Mouse (Mus musculus) lung, embryonic 15.5 days (tissue): ENCODE measurements around the gene Ly75. TPM values are rescaled to one million over a fixed set of nuclear protein-coding genes. Genes with fewer than 3 reads are reported as not detected.

Experiments
- ATAC-seq: fragments of 200-750 bp; cut with Nextera tagmentation; 2 replicates; pipeline ENCODE4 v1.8.0; 2017; ENCODE audit warnings: moderate number of reproducible peaks, borderline replicate concordance; ENCODE audit not compliant: low FRiP score, low TSS enrichment; ENCODE audit errors: extremely low read depth
- H3K27ac ChIP-seq: fragments of 300-500 bp; sonication (generic); 2 replicates; pipeline ENCODE4 v1.5.1; 2015; ENCODE audit warnings: moderate library complexity, mild to moderate bottlenecking, inconsistent platforms
- H3K27me3 ChIP-seq: fragments of 300-500 bp; sonication (generic); 2 replicates; pipeline ENCODE4 v1.6.1; 2015; ENCODE audit warnings: inconsistent platforms
- H3K36me3 ChIP-seq: fragments of 300-500 bp; sonication (generic); 2 replicates; pipeline ENCODE4 v1.6.1; 2015; ENCODE audit warnings: inconsistent platforms
- H3K4me1 ChIP-seq: fragments of 300-500 bp; sonication (generic); 2 replicates; pipeline ENCODE4 v1.6.1; 2015; ENCODE audit warnings: inconsistent platforms
- H3K4me2 ChIP-seq: fragments of 300-500 bp; sonication (generic); 2 replicates; pipeline ENCODE4 v1.6.1; 2015; ENCODE audit warnings: inconsistent platforms, mild to moderate bottlenecking, moderate library complexity
- H3K4me3 ChIP-seq: fragments of 300-500 bp; sonication (generic); 2 replicates; pipeline ENCODE4 v1.5.1; 2015; ENCODE audit warnings: mild to moderate bottlenecking, inconsistent platforms
- H3K9ac ChIP-seq: fragments of 300-500 bp; sonication (generic); 2 replicates; pipeline ENCODE4 v1.6.1; 2015; ENCODE audit warnings: inconsistent platforms
- H3K9me3 ChIP-seq: fragments of 300-500 bp; sonication (generic); 2 replicates; pipeline ENCODE4 v1.6.1; 2016; ENCODE audit warnings: inconsistent platforms
- WGBS: fragments of 180-500 bp; shearing (Covaris S2); methylation state at CpG from one replicate; pipeline ENCODE4 v1.1.7; 2015; 5-methylcytosine and 5-hydroxymethylcytosine counted together
- polyA plus RNA-seq: library from polyadenylated mRNA; unstranded; fragments of >200 nt; fragmentation: Nextera tagmentation; extraction: Ambion mirVana; gene quantifications from 2 replicates; pipeline ENCODE4 v1.2.1, GENCODE M21; 2015

Gene Ly75
- polyA plus RNA-seq, 1 experiment from 2014 or later = 3.5 TPM

DNA sequence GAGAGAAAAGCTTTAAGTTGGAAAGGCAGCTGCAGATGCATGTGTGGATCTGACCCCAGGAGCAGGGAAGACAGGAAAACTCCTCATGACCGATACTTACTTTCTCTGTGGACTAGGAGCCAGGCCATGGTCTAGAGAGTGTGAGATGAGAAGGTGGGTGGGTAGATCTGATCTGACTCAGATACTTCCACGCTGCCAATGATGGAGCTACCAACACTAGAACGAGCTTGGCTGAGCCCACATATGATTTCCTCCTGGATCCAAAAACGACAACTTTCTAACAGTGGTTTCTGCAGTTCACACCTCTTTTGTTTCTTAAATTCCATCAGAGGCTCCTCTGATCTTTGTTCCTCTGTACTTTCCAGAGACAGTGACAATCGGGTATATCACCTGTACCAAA is 18.6 kb upstream of the Ly75 start:
- Histone ChIP-seq H3K27me3 (no peaks in the 10 kb centered on the region), H3K4me1 (no peaks in the 10 kb centered on the region), H3K9me3 (no peaks in the 10 kb centered on the region), H3K4me2 (no peak overlapping the region), H3K27ac (no peak overlapping the region), H3K9ac (no peak overlapping the region), H3K4me3 (no peak overlapping the region), H3K36me3 (no peaks in the 10 kb centered on the region)
- no peak for ATAC-seq
- WGBS = 54% methylated on average over 5 of the region's 5 CpGs

GRCm38 (mm10) chr2:60393786-60394185 is 10.7 kb upstream of the Ly75 start:
- Histone ChIP-seq H3K9me3 (no peaks in the 10 kb centered on the region), H3K4me2 (no peak overlapping the region), H3K27me3 (no peaks in the 10 kb centered on the region), H3K36me3 (no peaks in the 10 kb centered on the region), H3K4me1 (no peaks in the 10 kb centered on the region), H3K27ac (no peak overlapping the region), H3K4me3 (no peak overlapping the region), H3K9ac (no peak overlapping the region)
- no peak for ATAC-seq
- WGBS = 49% methylated on average over 6 of the region's 6 CpGs

- Histone ChIP-seq H3K4me3 (no peak overlapping the region), H3K9me3 (no peaks in the 10 kb centered on the region), H3K27me3 (no peaks in the 10 kb centered on the region), H3K27ac (no peak overlapping the region), H3K4me2 (no peak overlapping the region), H3K36me3 (no peaks in the 10 kb centered on the region), H3K4me1 (no peaks in the 10 kb centered on the region), H3K9ac (no peak overlapping the region)
- 37% methylated on average over 4 of the region's 4 CpGs for WGBS
- no peak for ATAC-seq
Observed at GRCm38 (mm10) chr2:60392286-60392685, 9.2 kb upstream of the Ly75 start.

DNA sequence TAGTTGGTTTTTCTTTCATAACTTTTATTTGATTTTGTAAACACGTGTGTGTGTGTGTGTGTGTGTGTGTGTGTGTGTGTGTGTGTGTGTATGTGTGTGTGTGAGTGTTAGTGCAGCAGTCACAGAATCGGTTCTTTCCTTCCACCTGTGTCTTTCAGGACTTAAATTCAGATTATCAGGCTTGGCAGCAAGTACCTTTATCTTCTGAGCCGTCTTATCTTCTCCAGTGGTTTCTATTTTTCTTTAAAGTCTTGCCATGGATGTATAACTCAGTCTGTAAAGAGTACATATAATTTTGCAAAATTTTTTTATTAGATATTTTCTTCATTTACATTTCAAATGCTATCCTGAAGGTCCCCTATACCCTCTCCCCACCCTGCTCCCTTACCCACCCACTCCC is 4.3 kb upstream of the Ly75 start:
- H3K36me3 ChIP-seq = no peaks in the 10 kb centered on the region
- WGBS = 77% methylated on average over 3 of the region's 3 CpGs
- no peaks in the 10 kb centered on the region; the same call in 1 of the 2 replicates for H3K27me3 ChIP-seq

GRCm38 (mm10) chr2:60386835-60387234 is 3.7 kb upstream of the Ly75 start:
- Histone ChIP-seq H3K4me3 (no peak overlapping the region), H3K27me3 (no peaks in the 10 kb centered on the region; the same call in 1 of the 2 replicates), H3K4me1 (peaks cover 12% of the 10 kb centered on the region; the same call in 1 of the 2 replicates), H3K9ac (no peak overlapping the region), H3K4me2 (no peak overlapping the region), H3K9me3 (no peaks in the 10 kb centered on the region), H3K27ac (no peak overlapping the region), H3K36me3 (no peaks in the 10 kb centered on the region)
- ATAC-seq = no peak
- 71% methylated on average over 2 of the region's 2 CpGs for WGBS

More for the DNA sequence above, 4.3 kb upstream of the Ly75 start:
- Histone ChIP-seq H3K9me3 (no peaks in the 10 kb centered on the region), H3K27ac (no peak overlapping the region), H3K9ac (no peak overlapping the region), H3K4me1 (peaks cover 12% of the 10 kb centered on the region; the same call in 1 of the 2 replicates), H3K4me3 (no peak overlapping the region), H3K4me2 (no peak overlapping the region)
- no peak for ATAC-seq

- 0 out of 2 replicates have a peak overlapping the region, but pooled peaks have one; percentile 15 for H3K27ac ChIP-seq
- no peaks in the 10 kb centered on the region; the same call in 1 of the 2 replicates for H3K27me3 ChIP-seq
- no peak overlapping the region for H3K4me2 ChIP-seq
- no peak for ATAC-seq
- no peaks in the 10 kb centered on the region for H3K36me3 ChIP-seq
- H3K9ac ChIP-seq = no peak overlapping the region
- H3K9me3 ChIP-seq = no peaks in the 10 kb centered on the region
- no peak overlapping the region for H3K4me3 ChIP-seq
- peaks cover 12% of the 10 kb centered on the region; the same call in 1 of the 2 replicates for H3K4me1 ChIP-seq
Observed at GRCm38 (mm10) chr2:60384763-60385085, 1.6 kb upstream of the Ly75 start.

- Histone ChIP-seq H3K27ac (no peak overlapping the region), H3K27me3 (no peaks in the 10 kb centered on the region; the same call in 1 of the 2 replicates), H3K9me3 (no peaks in the 10 kb centered on the region), H3K36me3 (no peaks in the 10 kb centered on the region), H3K4me3 (no peak overlapping the region), H3K4me1 (peaks cover 12% of the 10 kb centered on the region; the same call in 1 of the 2 replicates), H3K9ac (no peak overlapping the region), H3K4me2 (no peak overlapping the region)
- no peak for ATAC-seq
- 52% methylated on average over 7 of the region's 7 CpGs for WGBS
Observed at GRCm38 (mm10) chr2:60384083-60384762, 1.1 kb upstream of the Ly75 start.

GRCm38 (mm10) chr2:60382346-60382745 is 757 bp downstream of the Ly75 start:
- Histone ChIP-seq H3K9ac (no peak overlapping the region), H3K27me3 (no peaks in the 10 kb centered on the region; the same call in 1 of the 2 replicates), H3K4me2 (peak overlapping the region; percentile 94), H3K9me3 (no peaks in the 10 kb centered on the region), H3K4me3 (peak overlapping the region; percentile 62), H3K36me3 (no peaks in the 10 kb centered on the region), H3K27ac (no peak overlapping the region), H3K4me1 (peaks cover 12% of the 10 kb centered on the region; the same call in 1 of the 2 replicates)
- no peak for ATAC-seq
- 66% methylated on average over 3 of the region's 3 CpGs for WGBS

GRCm38 (mm10) chr2:60377260-60377659 is 5.8 kb downstream of the Ly75 start:
- Histone ChIP-seq H3K4me2 (no peak overlapping the region), H3K27ac (no peak overlapping the region), H3K9me3 (no peaks in the 10 kb centered on the region), H3K36me3 (no peaks in the 10 kb centered on the region), H3K4me1 (no peaks in the 10 kb centered on the region), H3K4me3 (no peak overlapping the region), H3K27me3 (no peaks in the 10 kb centered on the region), H3K9ac (no peak overlapping the region)
- ATAC-seq = no peak
- WGBS = 71% methylated on average over 5 of the region's 5 CpGs

DNA sequence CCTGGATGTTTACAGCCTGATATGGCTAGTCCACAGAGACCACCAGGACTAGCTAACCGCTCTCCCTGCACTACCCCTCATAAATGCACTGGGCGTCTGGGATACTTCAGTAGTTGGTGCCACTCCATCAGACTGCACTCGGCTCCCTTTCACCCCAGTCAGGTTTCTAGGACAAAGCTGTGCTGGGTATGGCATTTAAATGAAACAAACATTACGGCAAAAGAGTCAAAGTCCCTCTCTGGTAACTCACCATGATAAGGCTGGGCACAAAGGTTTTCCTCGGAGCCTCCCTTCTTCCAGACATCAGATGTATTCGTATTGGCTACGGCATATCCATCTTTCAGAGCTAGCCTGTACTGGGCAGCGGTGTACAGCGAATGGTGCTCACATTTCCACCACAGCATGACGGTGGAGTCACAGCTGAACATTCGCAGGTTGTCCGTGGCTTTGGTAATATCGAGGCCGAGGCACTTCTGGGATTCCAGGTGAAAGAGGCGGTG is 7.4 kb downstream of the Ly75 start:
- H3K4me2 ChIP-seq = no peak overlapping the region
- no peak overlapping the region for H3K4me3 ChIP-seq
- H3K4me1 ChIP-seq = no peaks in the 10 kb centered on the region
- WGBS = 90% methylated on average over 15 of the region's 15 CpGs
- no peak overlapping the region for H3K9ac ChIP-seq
- no peaks in the 10 kb centered on the region for H3K27me3 ChIP-seq
- ATAC-seq = no peak
- no peaks in the 10 kb centered on the region for H3K36me3 ChIP-seq
- no peaks in the 10 kb centered on the region for H3K9me3 ChIP-seq
- no peak overlapping the region for H3K27ac ChIP-seq

DNA sequence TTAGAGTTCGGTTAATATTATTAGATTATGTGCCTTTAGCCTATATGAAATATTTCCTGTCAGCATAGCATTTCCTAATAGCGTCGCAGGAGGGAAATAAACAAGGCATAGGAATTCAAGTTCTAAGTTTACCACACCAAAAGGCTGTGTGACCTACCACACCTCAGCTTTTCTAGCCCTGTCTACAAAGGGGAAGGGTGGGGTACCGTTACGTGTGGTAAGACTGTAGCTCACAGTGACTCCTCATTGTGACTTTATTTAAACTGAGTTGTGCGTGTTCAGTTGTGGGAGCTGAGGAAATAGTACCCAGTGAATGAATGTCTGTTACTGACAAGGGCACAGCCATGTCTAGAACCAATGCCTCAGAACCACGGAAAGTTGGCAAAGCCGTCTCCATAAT is 8.0 kb downstream of the Ly75 start:
- H3K4me1 ChIP-seq = no peaks in the 10 kb centered on the region
- ATAC-seq = no peak
- 83% methylated on average over 8 of the region's 8 CpGs for WGBS
- H3K4me2 ChIP-seq = no peak overlapping the region
- no peak overlapping the region for H3K4me3 ChIP-seq
- no peaks in the 10 kb centered on the region for H3K36me3 ChIP-seq
- no peaks in the 10 kb centered on the region for H3K9me3 ChIP-seq
- no peak overlapping the region for H3K9ac ChIP-seq
- H3K27ac ChIP-seq = no peak overlapping the region
- H3K27me3 ChIP-seq = no peaks in the 10 kb centered on the region

DNA sequence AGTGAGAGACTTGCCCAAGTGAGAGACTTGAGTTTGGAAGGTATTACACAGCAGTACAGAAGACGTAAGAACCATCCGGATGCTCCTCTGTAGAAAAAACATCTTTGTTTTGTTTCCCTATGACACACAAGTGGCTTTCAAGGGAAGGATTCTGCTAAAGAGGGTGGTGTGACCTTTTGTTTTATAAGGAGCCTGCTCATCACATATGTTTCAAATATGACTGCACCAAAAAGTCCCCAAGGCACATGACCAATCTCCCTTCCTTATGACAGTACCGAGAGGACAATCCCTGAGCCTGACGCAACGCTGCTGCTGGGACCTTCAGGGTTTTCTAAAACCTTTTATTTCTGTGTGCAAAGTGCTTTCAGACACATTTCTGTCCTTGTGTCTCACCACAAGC is 12.9 kb downstream of the Ly75 start:
- H3K27ac ChIP-seq = no peak overlapping the region
- H3K9ac ChIP-seq = no peak overlapping the region
- H3K36me3 ChIP-seq = no peaks in the 10 kb centered on the region
- 0 out of 2 replicates have a peak, but pooled peaks cover 3% of the 10 kb centered on the region for H3K4me1 ChIP-seq
- H3K27me3 ChIP-seq = no peaks in the 10 kb centered on the region
- no peak overlapping the region for H3K4me2 ChIP-seq
- ATAC-seq = no peak
- no peak overlapping the region for H3K4me3 ChIP-seq
- 96% methylated on average over 5 of the region's 5 CpGs for WGBS
- H3K9me3 ChIP-seq = no peaks in the 10 kb centered on the region
